Mouse (Mus musculus): ENCODE data around the gene Cnih1.

Cnih1 gene

GRCm38 (mm10) chr14:46725743-46726142 lies 62.5 kb downstream of the Cnih1 start:
- DNase-seq (ENCODE audit: low read depth, low spot score) = no peak
